Mouse (Mus musculus) embryonic facial prominence, embryonic 14.5 days (tissue): ENCODE measurements around the gene Cyp2c23. TPM values are rescaled to one million over a fixed set of nuclear protein-coding genes. Genes with fewer than 3 reads are reported as not detected.

ENCODE experiments used
- ATAC-seq: fragments of 200-750 bp; cut with Nextera tagmentation; 2 replicates; pipeline ENCODE4 v1.8.0; 2017; ENCODE audit warnings: low read depth, moderate number of reproducible peaks, moderate TSS enrichment
- DNase-seq: peaks from one replicate; pipeline ENCODE4 v3.0.0-alpha.2; 2015; ENCODE audit warnings: low spot score
- H3K27ac ChIP-seq: fragments of 300-500 bp; sonication (generic); replicated peaks from 2 replicates; pipeline ENCODE4 v1.5.1; 2014; ENCODE audit warnings: low read depth, mild to moderate bottlenecking, low read length, moderate library complexity
- H3K27me3 ChIP-seq: fragments of 300-500 bp; sonication (generic); replicated peaks from 2 replicates; pipeline ENCODE4 v1.6.1; 2014; ENCODE audit warnings: low read length; ENCODE audit not compliant: control insufficient read depth, insufficient read depth
- H3K36me3 ChIP-seq: fragments of 300-500 bp; sonication (generic); 2 replicates; pipeline ENCODE4 v1.6.1; 2014; ENCODE audit warnings: low read length, mixed read lengths; ENCODE audit not compliant: control insufficient read depth, insufficient read depth
- H3K4me1 ChIP-seq: fragments of 300-500 bp; sonication (generic); 2 replicates; pipeline ENCODE4 v1.6.1; 2014; ENCODE audit warnings: antibody characterized with exemption, low read length; ENCODE audit not compliant: control insufficient read depth, insufficient read depth
- H3K4me2 ChIP-seq: fragments of 300-500 bp; sonication (generic); 2 replicates; pipeline ENCODE4 v1.6.1; 2014; ENCODE audit warnings: low read depth, mild to moderate bottlenecking, low read length, moderate library complexity, mixed read lengths
- H3K4me3 ChIP-seq: fragments of 300-500 bp; sonication (generic); 2 replicates; pipeline ENCODE4 v1.5.1; 2014; ENCODE audit warnings: low read depth, mild to moderate bottlenecking, low read length
- H3K9ac ChIP-seq: fragments of 300-500 bp; sonication (generic); 2 replicates; pipeline ENCODE4 v1.6.1; 2014; ENCODE audit warnings: low read depth, mild to moderate bottlenecking, low read length, moderate library complexity, mixed read lengths
- H3K9me3 ChIP-seq: fragments of 300-500 bp; sonication (generic); 2 replicates; pipeline ENCODE4 v1.6.1; 2016; ENCODE audit warnings: low read length; ENCODE audit not compliant: control insufficient read depth
- WGBS: fragments of 180-500 bp; shearing (Covaris S2); extraction: QIAGEN DNeasy Blood & Tissue Kit; methylation state at CpG from one replicate; pipeline ENCODE4 v1.1.7; 2014; 5-methylcytosine and 5-hydroxymethylcytosine counted together
- polyA plus RNA-seq: library from polyadenylated mRNA; unstranded; fragments of >200 nt; fragmentation: Nextera tagmentation; extraction: Ambion mirVana; gene quantifications from 2 replicates; pipeline ENCODE4 v1.2.1, GENCODE M21; 2014

Gene Cyp2c23
- polyA plus RNA-seq, 1 experiment from 2014 or later: not detected

- ATAC-seq (no peak), DNase-seq (no peak)
- Histone ChIP-seq H3K27ac (no peak overlapping the region), H3K4me1 (no peaks in the 10 kb centered on the region), H3K4me2 (no peak overlapping the region), H3K36me3 (no peaks in the 10 kb centered on the region), H3K9me3 (no peaks in the 10 kb centered on the region), H3K27me3 (no peaks in the 10 kb centered on the region), H3K4me3 (no peak overlapping the region), H3K9ac (no peak overlapping the region)
- whole genome bisulfite sequencing: 55% methylated on average over 7 of the region's 7 CpGs
Measured at GRCm38 (mm10) chr19:44019739-44020138, 9.3 kb downstream of the Cyp2c23 start.

GRCm38 (mm10) chr19:44013862-44014261, 15.1 kb downstream of the Cyp2c23 start:
- Histone ChIP-seq H3K27ac (no peak overlapping the region), H3K4me3 (no peak overlapping the region), H3K9me3 (no peaks in the 10 kb centered on the region), H3K9ac (no peak overlapping the region), H3K4me1 (no peaks in the 10 kb centered on the region), H3K36me3 (no peaks in the 10 kb centered on the region), H3K27me3 (no peaks in the 10 kb centered on the region), H3K4me2 (no peak overlapping the region)
- DNase-seq (no peak), ATAC-seq (no peak)
- WGBS: 83% methylated on average over 6 of the region's 6 CpGs

GRCm38 (mm10) chr19:44008784-44009183, 20.2 kb downstream of the Cyp2c23 start:
- Histone ChIP-seq H3K27me3 (no peaks in the 10 kb centered on the region), H3K27ac (no peak overlapping the region), H3K4me1 (no peaks in the 10 kb centered on the region), H3K9me3 (no peaks in the 10 kb centered on the region), H3K4me3 (no peak overlapping the region), H3K36me3 (no peaks in the 10 kb centered on the region), H3K9ac (no peak overlapping the region), H3K4me2 (no peak overlapping the region)
- 65% methylated on average over 15 of the region's 15 CpGs for WGBS
- DNase-seq (peak; percentile 49), ATAC-seq (no peak)

- H3K4me3 ChIP-seq: no peak overlapping the region
- peak; percentile 44 for DNase-seq
- H3K4me1 ChIP-seq: no peaks in the 10 kb centered on the region
- WGBS: 51% methylated on average over 12 of the region's 12 CpGs
- no peak overlapping the region for H3K9ac ChIP-seq
- no peaks in the 10 kb centered on the region for H3K9me3 ChIP-seq
- H3K36me3 ChIP-seq: no peaks in the 10 kb centered on the region
- no peak overlapping the region for H3K27ac ChIP-seq
- 0 out of 2 replicates have a peak overlapping the region, but pooled peaks have one; percentile 7 for H3K4me2 ChIP-seq
- peak; percentile 67; the same call in 1 of the 2 replicates for ATAC-seq
- no peaks in the 10 kb centered on the region for H3K27me3 ChIP-seq
Measured at GRCm38 (mm10) chr19:44007186-44007585, 21.8 kb downstream of the Cyp2c23 start.

GRCm38 (mm10) chr19:44005025-44005424, 24.0 kb downstream of the Cyp2c23 start:
- no peaks in the 10 kb centered on the region for H3K4me1 ChIP-seq
- no peak overlapping the region for H3K4me3 ChIP-seq
- 68% methylated on average over 4 of the region's 4 CpGs for WGBS
- DNase-seq (no peak), ATAC-seq (no peak)
- H3K27me3 ChIP-seq: no peaks in the 10 kb centered on the region
- no peak overlapping the region for H3K27ac ChIP-seq
- H3K9ac ChIP-seq: no peak overlapping the region
- H3K36me3 ChIP-seq: no peaks in the 10 kb centered on the region
- no peaks in the 10 kb centered on the region for H3K9me3 ChIP-seq
- no peak overlapping the region for H3K4me2 ChIP-seq

- DNase-seq (no peak), ATAC-seq (no peak)
- Histone ChIP-seq H3K36me3 (no peaks in the 10 kb centered on the region), H3K9me3 (no peaks in the 10 kb centered on the region), H3K27me3 (no peaks in the 10 kb centered on the region), H3K27ac (no peak overlapping the region), H3K4me3 (no peak overlapping the region), H3K4me1 (no peaks in the 10 kb centered on the region), H3K4me2 (no peak overlapping the region), H3K9ac (no peak overlapping the region)
- 86% methylated on average over 2 of the region's 2 CpGs for WGBS
Measured at GRCm38 (mm10) chr19:44004261-44004660, 24.7 kb downstream of the Cyp2c23 start.

- WGBS: 81% methylated on average over 5 of the region's 5 CpGs
- H3K4me2 ChIP-seq: no peak overlapping the region
- no peak overlapping the region for H3K4me3 ChIP-seq
- no peak overlapping the region for H3K9ac ChIP-seq
- ATAC-seq (no peak), DNase-seq (no peak)
- no peak overlapping the region for H3K27ac ChIP-seq
- no peaks in the 10 kb centered on the region for H3K36me3 ChIP-seq
- H3K4me1 ChIP-seq: no peaks in the 10 kb centered on the region
- no peaks in the 10 kb centered on the region for H3K9me3 ChIP-seq
- no peaks in the 10 kb centered on the region for H3K27me3 ChIP-seq
Measured at GRCm38 (mm10) chr19:44000720-44001119, 28.3 kb downstream of the Cyp2c23 start.

GRCm38 (mm10) chr19:44000061-44000460, 28.9 kb downstream of the Cyp2c23 start:
- Histone ChIP-seq H3K4me3 (no peak overlapping the region), H3K27ac (no peak overlapping the region), H3K9me3 (no peaks in the 10 kb centered on the region), H3K36me3 (no peaks in the 10 kb centered on the region), H3K27me3 (no peaks in the 10 kb centered on the region), H3K4me1 (no peaks in the 10 kb centered on the region), H3K9ac (no peak overlapping the region), H3K4me2 (no peak overlapping the region)
- WGBS: 68% methylated on average over 1 of the region's 1 CpGs
- DNase-seq (no peak), ATAC-seq (no peak)

- no peak for DNase-seq
Measured at GRCm38 (mm10) chr19:43998802-43999527, 30.0 kb downstream of the Cyp2c23 start.

More at GRCm38 (mm10) chr19:43998802-43999527, 30.0 kb downstream of the Cyp2c23 start:
- Histone ChIP-seq H3K9me3 (no peaks in the 10 kb centered on the region), H3K36me3 (no peaks in the 10 kb centered on the region), H3K4me3 (no peak overlapping the region), H3K27me3 (no peaks in the 10 kb centered on the region), H3K9ac (no peak overlapping the region), H3K4me2 (no peak overlapping the region), H3K4me1 (no peaks in the 10 kb centered on the region), H3K27ac (no peak overlapping the region)
- ATAC-seq: no peak
- 85% methylated on average over 11 of the region's 11 CpGs for WGBS
